Mouse (Mus musculus) bone marrow macrophage, adult 2 months (primary cell): Measurements from ENCODE around the gene Rbm48.

Experiments used
- CTCF ChIP-seq: IDR thresholded peaks from 2 replicates; pipeline ENCODE4 v1.5.1; 2012; ENCODE audit warnings: low read depth, mild to moderate bottlenecking, low read length, moderate library complexity
- POLR2A ChIP-seq: IDR thresholded peaks from 2 replicates; pipeline ENCODE4 v1.6.1; 2012; ENCODE audit warnings: mild to moderate bottlenecking, low read depth, low read length, borderline replicate concordance

- TF ChIP-seq CTCF (no peak), POLR2A (no peak)
Observed at GRCm38 (mm10) chr5:3546226-3546625, 50.2 kb downstream of the Rbm48 start.
